Mouse (Mus musculus) left cerebral cortex, adult 2 months (tissue): ENCODE data around the gene B3gnt9. TPM values are rescaled to one million over a fixed set of nuclear protein-coding genes. Genes with fewer than 3 reads are reported as not detected.
"Not testable (repeated sequence)": the region's sequence is repeated elsewhere in the genome, so short reads cannot be mapped to it uniquely, and the experiment has no call there.

Experiments used
- DNase-seq, 2 experiments: peaks; one replicate each; pipeline ENCODE4 v3.0.0; 2021 to 2022; ENCODE audit warnings: low spot score in 2 of 2, mixed read lengths in 1 of 2; ENCODE audit errors: extremely low spot score in 1 of 2
- H3K27ac ChIP-seq: fragments of 200-600 bp; 2 replicates; pipeline ENCODE4 v1.8.1; 2022
- H3K4me3 ChIP-seq: fragments of 200-600 bp; 2 replicates; pipeline ENCODE4 v1.8.1; 2022
- CTCF ChIP-seq: fragments of 200-600 bp; IDR thresholded peaks from 2 replicates; pipeline ENCODE4 v1.8.1; 2022; ENCODE audit warnings: antibody characterized with exemption, mild to moderate bottlenecking, moderate library complexity
- intact Hi-C: fragments of 180-260 bp; cut with DNase I; formaldehyde crosslinking; loops from one replicate; pipeline ENCODE4 v1.15.1; 2025
- total RNA-seq, 2 experiments: library from RNA; stranded (reverse); gene quantifications; 2 replicates each; pipeline ENCODE4 v1.2.3; 2021

The B3gnt9 gene
- total RNA-seq, 2 experiments from 2014 or later: 2.1 to 2.8 TPM

DNA sequence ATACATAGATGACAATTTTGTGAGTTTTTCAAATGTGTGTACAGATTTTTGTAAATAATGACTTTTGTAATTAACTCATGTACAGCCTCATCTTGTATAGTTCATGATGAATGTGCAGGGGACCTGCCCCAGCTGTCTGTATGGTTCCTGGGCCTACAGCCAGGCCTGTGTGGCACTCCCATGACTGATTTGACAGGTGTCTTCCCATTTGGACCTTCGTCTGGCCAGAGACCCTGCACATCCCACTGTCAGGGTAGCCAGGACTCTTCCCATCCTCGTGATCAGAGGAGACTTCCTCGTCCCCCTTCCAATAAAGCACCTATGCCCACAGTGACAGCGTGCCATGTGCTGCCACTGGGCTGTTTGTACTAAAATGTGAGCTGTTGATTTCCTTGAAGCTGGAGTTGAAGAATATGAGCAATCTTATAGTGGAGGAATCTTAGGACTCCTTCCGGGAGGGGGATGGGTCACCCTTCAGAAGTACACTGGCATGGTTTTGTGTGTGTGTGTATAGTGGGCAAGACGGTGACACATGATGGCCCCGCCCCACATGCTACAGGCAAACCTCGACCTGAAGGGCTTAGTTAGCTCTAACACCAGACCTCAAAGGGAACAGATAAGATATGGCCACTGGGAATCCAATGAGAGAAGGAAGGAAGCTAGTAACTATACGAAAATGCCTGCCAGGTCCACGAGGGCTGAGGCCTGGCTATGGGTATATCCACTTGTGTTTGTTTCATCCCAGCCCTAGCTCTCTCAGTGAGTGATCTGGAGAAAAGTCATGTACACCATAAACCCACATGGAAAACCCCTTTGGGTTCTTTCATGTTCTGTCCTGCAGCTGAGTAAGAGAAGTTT, 2.0 kb downstream of the B3gnt9 start:
- intact Hi-C loops: no loop called here
- Histone ChIP-seq H3K4me3 (no peak overlapping the region), H3K27ac (no peak overlapping the region)
- no peak for DNase-seq
- TF ChIP-seq CTCF: no peak

GRCm38 (mm10) chr8:105251954-105252353, 3.0 kb downstream of the B3gnt9 start:
- DNase-seq: no peak
- intact Hi-C loops: no loop called here
- Histone ChIP-seq H3K27ac (no peak overlapping the region), H3K4me3 (no peak overlapping the region)
- no peak for TF ChIP-seq CTCF

- intact Hi-C loops: no loop called here
- no peak overlapping the region for H3K27ac ChIP-seq
- TF ChIP-seq CTCF: no peak
- no peak overlapping the region for H3K4me3 ChIP-seq
- DNase-seq: no peak
Measured at GRCm38 (mm10) chr8:105241016-105241415, 13.9 kb downstream of the B3gnt9 start.

DNA sequence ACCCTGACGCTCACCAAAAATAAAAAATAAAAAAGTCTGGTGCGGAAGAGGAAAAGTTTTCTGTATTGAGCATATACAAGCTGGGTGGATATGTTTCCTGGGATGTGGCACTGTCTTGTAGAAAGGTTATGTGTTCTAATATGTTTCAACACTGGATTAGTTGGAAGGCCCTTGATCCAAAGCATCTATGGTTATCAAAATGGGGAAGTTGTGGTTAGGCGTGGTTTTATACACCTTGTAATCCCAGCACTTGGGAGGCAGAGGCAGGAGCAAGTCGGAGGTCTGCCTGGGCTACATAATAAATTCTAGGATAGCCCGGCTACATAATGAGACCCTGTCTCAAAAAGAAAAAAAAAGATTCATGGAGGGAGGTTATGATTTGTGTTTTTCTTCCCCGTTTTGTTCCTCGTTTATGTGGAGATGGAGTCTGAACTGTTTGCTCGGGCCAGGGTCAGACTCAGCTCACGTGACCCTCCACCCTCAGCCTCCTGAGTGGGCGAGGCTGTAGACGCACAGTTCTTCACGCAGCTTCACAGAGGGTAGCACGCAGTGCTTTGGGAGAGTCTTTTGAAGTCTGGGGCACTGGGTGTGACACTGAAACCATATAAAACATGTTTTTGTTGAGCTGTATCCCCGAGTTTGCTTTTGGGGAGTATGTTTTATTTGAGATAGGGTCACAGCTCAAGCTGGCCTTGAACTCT, 17.4 kb downstream of the B3gnt9 start:
- no peak for DNase-seq
- Histone ChIP-seq H3K4me3 (no peak overlapping the region), H3K27ac (no peak overlapping the region)
- no peak for TF ChIP-seq CTCF
- intact Hi-C loops: no loop called here

DNA sequence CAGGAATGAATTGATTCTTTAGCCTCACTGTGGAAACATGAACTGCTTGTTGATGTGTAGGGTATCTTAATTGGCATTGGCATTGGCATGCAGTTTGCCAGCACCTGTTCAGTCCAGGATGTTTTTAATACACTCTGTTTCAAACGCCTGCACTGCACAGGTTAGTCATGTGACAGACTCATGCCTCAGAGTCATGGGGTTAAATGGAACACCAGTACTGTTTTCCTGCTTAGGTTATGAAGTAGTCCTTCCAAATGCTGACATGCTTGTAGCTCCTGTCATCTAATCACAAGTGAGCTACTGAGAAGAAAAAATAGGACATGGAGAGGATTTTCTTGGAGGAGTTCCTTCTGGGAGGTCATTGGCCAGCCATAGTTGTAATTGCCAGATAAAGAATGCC, 19.7 kb downstream of the B3gnt9 start:
- intact Hi-C loops: no loop called here
- TF ChIP-seq CTCF: no peak
- Histone ChIP-seq H3K27ac (no peak overlapping the region), H3K4me3 (no peak overlapping the region)
- DNase-seq: no peak

GRCm38 (mm10) chr8:105233126-105233935, 21.6 kb downstream of the B3gnt9 start:
- no peak for TF ChIP-seq CTCF
- Histone ChIP-seq H3K27ac (no peak overlapping the region), H3K4me3 (no peak overlapping the region)
- intact Hi-C loops: no loop called here
- no peak for DNase-seq

- intact Hi-C loops, H3K4me3 ChIP-seq, DNase-seq, H3K27ac ChIP-seq: not testable (repeated sequence)
Measured at GRCm38 (mm10) chr8:105232321-105232693, 22.6 kb downstream of the B3gnt9 start.

DNA sequence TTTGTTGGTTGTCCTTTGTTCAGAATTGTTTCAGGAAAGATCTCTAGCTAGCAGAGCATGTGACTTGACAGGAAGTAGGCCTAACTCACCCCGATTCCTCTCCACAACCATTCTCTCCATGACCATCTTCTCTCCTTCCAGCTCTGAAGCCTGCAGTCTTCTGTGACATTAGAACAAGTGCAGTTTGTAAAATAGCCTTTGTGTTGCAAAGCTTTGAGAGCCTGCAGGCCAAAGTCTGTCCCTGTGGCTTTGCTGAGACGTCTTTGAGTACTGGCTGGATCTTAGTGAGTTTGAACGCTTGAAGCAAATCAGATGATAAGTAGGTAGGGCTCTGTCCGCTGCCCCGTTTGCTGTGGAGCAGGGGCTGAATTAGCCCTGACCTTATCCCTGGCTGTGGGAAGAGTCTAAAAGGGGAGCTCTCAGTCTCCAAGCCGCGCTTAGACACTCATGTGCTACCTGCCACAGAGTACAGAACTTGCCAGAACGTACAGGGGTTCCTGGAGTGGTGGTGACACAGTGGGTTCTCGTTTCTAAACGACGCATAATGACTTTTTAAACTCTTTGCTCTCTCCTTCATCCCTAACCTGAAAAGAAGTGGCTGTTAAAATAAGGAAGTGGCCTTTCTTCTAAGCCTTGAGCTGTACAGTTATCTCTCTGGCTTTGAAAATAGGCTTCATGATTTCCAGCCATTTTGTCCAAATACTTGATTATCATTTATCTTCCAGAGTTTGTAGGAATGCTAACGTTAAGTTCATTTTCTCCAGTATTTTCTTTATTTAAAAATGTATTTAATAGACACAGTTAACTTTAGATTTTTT, 23.2 kb downstream of the B3gnt9 start:
- intact Hi-C loops: no loop called here
- TF ChIP-seq CTCF: no peak
- DNase-seq: no peak
- no peak overlapping the region for H3K27ac ChIP-seq
- H3K4me3 ChIP-seq: no peak overlapping the region

DNA sequence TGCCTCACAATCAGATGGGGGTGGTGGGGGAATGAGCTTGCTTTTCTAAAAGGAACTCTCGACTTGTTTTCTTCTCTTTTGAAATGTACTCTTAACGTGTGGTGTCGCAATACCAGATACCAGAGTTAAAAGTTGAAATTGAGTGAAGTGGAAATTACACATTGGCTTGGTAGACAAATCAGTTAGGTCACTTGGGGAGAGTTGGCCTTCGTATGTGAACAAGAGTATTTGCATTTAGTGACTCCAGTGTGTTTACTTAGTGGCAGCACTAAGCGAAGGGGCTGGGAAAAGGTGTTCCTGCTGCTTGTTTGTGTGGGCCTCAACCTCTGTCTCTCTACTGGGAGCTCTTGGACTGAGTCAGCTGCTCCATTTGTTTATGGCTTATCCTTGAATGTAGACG, 29.0 kb downstream of the B3gnt9 start:
- intact Hi-C loops: no loop called here
- H3K4me3 ChIP-seq: peak overlapping the region; percentile 93

GRCm38 (mm10) chr8:105225272-105225593, 29.7 kb downstream of the B3gnt9 start:
- no peak for TF ChIP-seq CTCF
- no peak for DNase-seq
- H3K27ac ChIP-seq: peak overlapping the region; percentile 83
- peak overlapping the region; percentile 93 for H3K4me3 ChIP-seq
- intact Hi-C loops: no loop called here

More for the DNA sequence above, 29.0 kb downstream of the B3gnt9 start:
- TF ChIP-seq CTCF: no peak
- no peak for DNase-seq
- H3K27ac ChIP-seq: no peak overlapping the region

- peak; percentile 94 to 95 for DNase-seq
- peak within 1 kb of the TSS; percentile 93 for H3K4me3 ChIP-seq
- TF ChIP-seq CTCF: no peak
- intact Hi-C loops: loop anchor here (5.0 kb wide), 1 partner anchor 52 kb away; the partner anchor contains the start of gene Cbfb
- H3K27ac ChIP-seq: peak within 1 kb of the TSS; percentile 83
Measured at GRCm38 (mm10) chr8:105224413-105225271, 30.3 kb downstream of the B3gnt9 start, which contains the start of gene D230025D16Rik. TSS of gene D230025D16Rik (plus strand) at chr8:105225145.
